Mouse (Mus musculus): ENCODE measurements around the gene Gjc1.

Gjc1 gene

GRCm38 (mm10) chr11:102819021-102819782 lies at the start of gene Gjc1:
Gjc1 (minus strand) TSS chr11:102819700.
- DNase-seq (ENCODE audit: low read depth, low spot score), result peak; percentile 84

DNA sequence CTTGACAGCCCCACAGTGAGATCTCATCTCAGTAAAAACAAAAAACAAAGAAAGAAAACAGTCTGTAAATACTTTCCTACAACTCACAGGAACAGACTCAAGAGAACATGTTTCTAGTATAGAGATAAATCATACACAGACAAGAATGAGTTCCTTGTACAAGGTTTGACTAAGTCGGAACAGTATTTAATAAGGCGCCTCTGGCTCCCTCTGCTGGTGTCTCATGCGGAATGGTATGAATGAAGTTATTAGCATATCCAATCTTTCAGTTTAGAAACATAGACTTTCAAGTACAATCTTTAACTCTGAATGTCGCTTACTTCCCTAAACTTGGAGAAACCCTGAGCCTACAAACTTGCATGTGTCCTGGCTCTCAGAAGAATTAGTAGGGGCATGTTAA lies 44.8 kb upstream of the Gjc1 start:
- no peak for DNase-seq (ENCODE audit: low read depth, low spot score)

GRCm38 (mm10) chr11:102859933-102860332 lies 40.4 kb upstream of the Gjc1 start:
- no peak for DNase-seq (ENCODE audit: low read depth, low spot score)

DNA sequence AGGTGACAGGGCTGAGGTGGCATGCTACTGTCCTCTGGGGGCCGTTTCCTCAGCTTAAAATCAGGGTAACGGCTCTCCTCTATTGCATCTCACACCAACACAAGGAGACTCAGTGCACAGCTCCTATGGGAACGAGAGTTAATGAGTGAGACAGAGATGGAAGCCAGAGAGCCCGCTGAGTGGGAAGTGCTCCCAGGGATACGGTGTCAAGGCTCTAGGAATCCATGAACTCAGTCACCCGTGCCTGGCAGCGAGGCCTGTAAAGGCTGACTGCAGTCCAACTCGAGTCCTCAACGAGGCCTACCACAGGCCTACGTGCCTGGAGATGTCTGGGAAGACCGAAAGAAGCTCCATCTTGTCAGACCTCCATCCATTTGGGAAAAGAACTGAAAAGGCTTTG lies 39.5 kb upstream of the Gjc1 start:
- no peak for DNase-seq (ENCODE audit: low read depth, low spot score)

- DNase-seq (ENCODE audit: low read depth, low spot score), result no peak
These were observed 36.4 kb upstream of the Gjc1 start for GRCm38 (mm10) chr11:102855941-102856340.

GRCm38 (mm10) chr11:102853760-102854159 lies 34.3 kb upstream of the Gjc1 start:
- DNase-seq (ENCODE audit: low read depth, low spot score), result no peak

- DNase-seq (ENCODE audit: low read depth, low spot score), result peak; percentile 50
These were observed 32.4 kb upstream of the Gjc1 start for GRCm38 (mm10) chr11:102851883-102852282.

GRCm38 (mm10) chr11:102845926-102846325 lies 26.4 kb upstream of the Gjc1 start:
- DNase-seq (ENCODE audit: low read depth, low spot score), result no peak

DNA sequence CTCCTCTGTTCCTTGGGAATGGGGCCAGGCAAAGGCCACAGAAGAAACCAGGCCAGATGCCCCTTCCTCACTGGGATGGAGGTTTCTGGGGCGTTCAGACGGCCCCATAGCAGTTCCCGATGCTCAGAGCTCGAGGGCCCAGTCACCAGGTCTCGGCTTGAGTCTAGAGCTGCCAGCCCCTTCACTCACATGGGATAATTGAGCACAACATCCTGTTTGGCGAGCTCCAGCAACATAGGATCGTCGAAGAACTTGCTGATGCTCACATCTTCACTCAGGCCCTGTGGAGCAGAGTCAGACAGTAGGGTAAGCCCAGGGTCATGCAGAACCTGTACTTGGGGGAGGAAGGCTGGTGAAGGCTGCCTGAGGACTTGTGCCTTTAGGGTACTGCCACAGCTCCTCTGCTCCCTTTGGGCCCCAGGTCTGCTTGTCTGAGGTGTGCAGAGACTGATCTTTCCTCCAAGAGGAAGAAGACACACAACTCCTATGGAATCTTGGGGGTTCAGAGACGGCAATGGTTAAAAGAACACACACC lies 19.2 kb upstream of the Gjc1 start:
- no peak for DNase-seq (ENCODE audit: low read depth, low spot score)

- no peak for DNase-seq (ENCODE audit: low read depth, low spot score)
These were observed 18.6 kb upstream of the Gjc1 start for GRCm38 (mm10) chr11:102838126-102838525.

- no peak for DNase-seq (ENCODE audit: low read depth, low spot score)
These were observed 17.9 kb upstream of the Gjc1 start for GRCm38 (mm10) chr11:102837385-102837784.

GRCm38 (mm10) chr11:102836146-102836545 lies 16.6 kb upstream of the Gjc1 start:
- no peak for DNase-seq (ENCODE audit: low read depth, low spot score)

GRCm38 (mm10) chr11:102835549-102835948 lies 16.0 kb upstream of the Gjc1 start, which contains the start of gene Higd1b:
Higd1b (plus strand) TSS chr11:102835849.
- no peak for DNase-seq (ENCODE audit: low read depth, low spot score)

DNA sequence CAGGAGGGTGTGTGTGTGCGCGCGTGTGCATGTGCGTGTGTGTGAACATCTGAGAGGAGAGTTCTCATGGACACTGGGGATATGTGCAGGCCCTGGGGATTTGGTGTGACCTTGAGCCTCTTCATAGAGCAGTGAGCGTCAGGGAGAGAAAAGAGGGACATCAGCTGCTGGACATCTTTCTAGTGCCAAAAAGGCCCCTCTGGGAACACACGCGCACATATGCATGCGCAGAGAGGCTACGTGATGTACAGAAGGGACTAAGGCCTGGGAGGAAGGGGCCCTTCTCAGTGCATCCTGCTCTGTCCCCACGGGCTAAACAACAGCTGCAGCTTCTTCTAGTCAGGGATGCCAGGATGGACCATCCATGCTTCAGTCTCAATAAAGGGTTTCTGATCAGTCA lies 14.7 kb upstream of the Gjc1 start:
- DNase-seq (ENCODE audit: low read depth, low spot score), result no peak

- no peak for DNase-seq (ENCODE audit: low read depth, low spot score)
These were observed 13.3 kb upstream of the Gjc1 start for GRCm38 (mm10) chr11:102832700-102833297.

- DNase-seq (ENCODE audit: low read depth, low spot score), result no peak
These were observed 10.8 kb upstream of the Gjc1 start for GRCm38 (mm10) chr11:102830276-102830675.

- no peak for DNase-seq (ENCODE audit: low read depth, low spot score)
These were observed 7.6 kb upstream of the Gjc1 start for GRCm38 (mm10) chr11:102827097-102827496.

DNA sequence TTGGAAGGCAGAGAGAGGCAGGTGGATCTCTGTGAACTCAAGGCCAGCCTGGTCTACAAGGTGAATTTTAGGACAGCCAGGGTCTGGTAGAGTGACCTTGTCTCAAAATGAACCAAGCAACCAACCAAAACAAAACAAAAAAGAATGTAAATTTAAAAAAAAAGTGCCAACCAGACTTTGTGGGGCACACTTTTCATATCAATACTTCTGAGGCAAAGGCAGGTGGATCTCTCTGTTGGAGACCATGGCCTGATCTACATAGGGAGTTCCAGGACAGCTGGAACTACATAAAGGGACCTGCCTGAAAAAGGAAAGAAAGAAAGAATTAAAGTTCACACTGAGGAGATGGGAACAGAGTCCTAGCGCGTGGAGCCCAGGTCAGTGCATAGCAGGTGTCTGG lies 7.0 kb upstream of the Gjc1 start:
- DNase-seq (ENCODE audit: low read depth, low spot score), result no peak

- DNase-seq (ENCODE audit: low read depth, low spot score), result peak; percentile 76
These were observed 1.7 kb upstream of the Gjc1 start for GRCm38 (mm10) chr11:102821231-102821630.

GRCm38 (mm10) chr11:102820432-102820831 lies 932 bp upstream of the Gjc1 start:
- DNase-seq (ENCODE audit: low read depth, low spot score), result peak; percentile 93

GRCm38 (mm10) chr11:102819783-102820385 lies 384 bp upstream of the Gjc1 start:
- no peak for DNase-seq (ENCODE audit: low read depth, low spot score)

Measured in WW6 (cell line).